Mouse (Mus musculus): ENCODE measurements at regions not wholly inside any gene's neighbourhood (a gene's known extent, or its start where the extent isn't known, plus 50 kb on each side); places are given as distances from the start of the nearest gene placed in this dataset.
A peak's percentile ranks its signal among the peaks of the same experiment; 100 is the strongest.

DNA sequence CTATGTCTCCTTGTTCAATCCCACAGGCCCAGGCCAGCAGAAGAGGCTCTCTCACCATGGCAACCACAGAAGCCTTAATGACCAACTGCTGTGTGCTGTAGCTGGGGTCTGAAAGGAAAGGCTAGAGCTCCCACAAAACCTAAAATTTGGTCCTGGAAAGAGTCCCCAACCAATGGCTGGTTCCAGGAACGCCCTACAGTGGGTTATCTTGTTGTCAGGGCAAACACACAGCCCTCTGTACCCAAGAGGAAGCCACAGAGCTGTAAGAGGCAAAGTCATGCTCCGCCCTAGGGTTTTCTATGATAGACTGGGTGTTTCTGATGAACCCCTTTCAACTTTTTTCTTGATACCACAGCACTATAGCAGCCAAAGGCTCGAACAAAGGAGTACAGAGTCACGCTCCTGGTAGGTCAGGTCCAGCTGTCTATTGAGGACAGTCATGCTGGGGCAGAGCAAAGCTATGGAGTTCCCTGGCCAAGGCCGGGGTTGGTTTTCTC is 392.0 kb downstream of the Sox9 start:
- DNase-seq (ENCODE audit: low spot score in 2 of 2) = no peak

DNA sequence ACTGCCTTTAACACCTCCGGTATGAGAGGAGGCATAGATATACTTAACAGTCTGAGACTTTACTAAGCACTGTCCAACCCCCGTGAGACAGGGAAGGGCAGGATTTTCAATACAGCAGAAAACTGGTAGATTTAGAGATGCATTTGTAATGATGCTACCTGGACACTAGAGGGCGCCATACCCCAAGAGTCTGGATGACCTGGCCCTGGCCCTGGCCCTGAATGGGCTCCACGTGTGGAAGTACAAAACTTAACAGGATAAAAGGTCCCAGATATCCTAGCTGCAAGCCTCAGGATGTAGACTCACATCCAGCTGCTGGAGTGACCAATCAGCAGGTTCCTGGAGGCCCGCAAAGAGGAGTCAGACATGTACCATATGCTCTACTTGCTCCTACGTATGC is 393.3 kb downstream of the Sox9 start:
- DNase-seq (ENCODE audit: low spot score in 2 of 2) = no peak

DNA sequence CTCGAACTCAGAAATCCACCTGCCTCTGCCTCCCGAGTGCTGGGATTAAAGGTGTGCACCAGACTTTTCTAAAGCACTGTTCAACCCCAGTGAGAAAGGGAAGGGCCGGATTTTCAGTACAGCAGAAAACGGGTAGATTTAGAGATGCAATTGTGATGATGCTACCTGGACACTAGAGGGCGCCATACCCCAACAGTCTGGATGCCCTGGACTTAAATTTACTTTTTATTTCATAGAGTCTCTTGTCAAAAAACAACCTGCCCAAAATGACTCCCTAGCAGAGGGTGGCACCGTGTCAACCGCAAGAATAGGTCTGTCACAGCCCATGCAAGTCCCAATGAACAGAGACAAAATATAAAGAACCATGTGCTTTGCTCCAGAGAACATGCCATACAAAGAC is 394.2 kb downstream of the Sox9 start:
- DNase-seq (ENCODE audit: low spot score in 2 of 2) = peak in 1 of 2 experiments; percentile 56

DNA sequence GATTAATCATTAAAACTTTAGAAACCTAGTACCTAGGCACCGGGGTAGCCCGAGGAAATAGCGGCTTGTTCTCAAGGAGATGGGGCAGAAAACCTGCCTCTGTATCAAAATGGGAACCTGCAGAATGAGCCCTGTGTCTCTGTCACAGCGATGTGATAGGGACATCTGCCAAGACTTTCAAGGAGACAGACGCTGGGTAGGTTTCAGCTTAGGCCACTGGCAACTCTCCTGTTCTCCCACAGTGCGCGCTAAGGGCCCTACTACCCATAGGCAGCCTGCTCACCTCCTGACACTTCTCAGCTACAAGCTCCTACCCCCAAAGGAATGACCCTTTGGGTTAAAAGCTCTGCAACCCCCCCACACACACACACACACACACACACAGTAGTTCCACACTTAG is 396.4 kb downstream of the Sox9 start:
- DNase-seq (ENCODE audit: low spot score in 2 of 2) = no peak

DNA sequence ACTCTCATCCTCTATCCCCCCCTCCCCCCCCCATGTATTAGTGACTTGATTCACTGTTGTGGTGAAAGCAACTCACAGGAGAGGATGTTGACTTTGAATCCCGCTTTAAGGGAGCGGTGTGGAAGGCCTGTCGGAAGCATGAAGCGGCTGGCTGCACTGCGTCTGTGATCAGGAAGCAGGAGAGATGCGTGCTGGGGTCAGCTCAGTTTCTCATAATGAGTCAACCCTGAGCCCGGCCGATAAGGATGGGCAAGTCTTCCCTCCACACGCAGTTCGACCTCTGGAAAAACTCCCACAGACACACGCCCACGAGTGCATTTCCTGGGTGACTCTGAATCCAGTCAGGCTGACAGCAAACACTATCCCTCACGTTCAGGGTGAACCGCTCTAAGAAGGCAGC is 398.0 kb downstream of the Sox9 start:
- no peak for DNase-seq (ENCODE audit: low spot score in 2 of 2)

DNA sequence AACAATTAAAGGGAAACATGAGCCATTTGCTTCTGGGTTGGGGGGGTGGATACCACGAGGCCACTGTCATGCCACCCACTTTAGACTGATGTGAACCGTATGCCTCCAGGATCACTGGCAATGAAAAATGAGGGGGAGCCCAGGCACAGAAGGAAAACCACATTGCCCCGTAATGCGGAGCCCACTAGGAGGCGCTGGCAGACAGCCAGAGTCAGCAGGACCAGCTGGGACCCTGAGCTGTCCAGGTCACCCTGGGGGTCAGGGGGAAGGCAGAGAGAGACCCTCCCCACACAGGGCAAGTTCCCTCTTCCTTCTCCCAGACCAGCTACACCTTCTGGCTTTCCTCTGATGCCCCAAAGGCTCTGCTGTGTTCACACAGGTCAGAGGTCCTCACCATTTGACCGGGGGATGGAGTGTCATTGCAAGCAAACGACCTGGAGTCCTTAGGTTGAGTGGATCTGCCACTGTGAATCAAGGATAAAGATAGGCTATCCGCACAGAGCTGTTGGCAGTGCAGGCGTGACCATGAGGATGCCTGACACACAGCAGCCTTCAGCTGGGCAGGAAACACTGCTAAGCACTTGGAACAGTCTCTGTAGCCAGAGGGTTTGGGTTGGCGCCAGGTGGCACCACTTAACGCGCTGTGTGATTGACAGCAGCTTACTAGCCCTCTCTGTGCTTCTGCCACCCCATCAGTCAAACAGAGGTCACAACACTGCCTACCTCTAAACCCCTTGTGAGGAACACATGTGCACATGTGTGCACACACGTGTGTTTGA is 400.2 kb downstream of the Sox9 start:
- DNase-seq (ENCODE audit: low spot score in 2 of 2) = no peak

DNA sequence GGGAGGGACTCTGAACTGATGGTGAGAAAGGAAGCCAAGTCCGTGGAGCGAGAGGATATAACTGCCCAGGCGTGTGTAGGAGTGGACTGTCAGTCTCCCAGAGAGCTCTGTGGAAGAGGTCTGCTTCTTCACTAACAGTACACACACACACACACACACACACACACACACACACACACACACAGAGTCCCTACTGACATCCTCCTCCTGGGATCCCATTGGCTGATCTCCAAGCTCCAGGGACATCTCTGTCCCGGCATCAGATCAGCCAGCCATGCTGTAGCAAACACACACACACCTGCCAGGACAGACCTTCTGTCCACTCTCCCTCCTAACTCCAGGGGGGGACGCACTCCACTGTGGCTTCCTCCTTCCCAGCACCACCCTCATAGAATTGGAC is 401.5 kb downstream of the Sox9 start:
- DNase-seq (ENCODE audit: low spot score in 2 of 2) = no peak

DNA sequence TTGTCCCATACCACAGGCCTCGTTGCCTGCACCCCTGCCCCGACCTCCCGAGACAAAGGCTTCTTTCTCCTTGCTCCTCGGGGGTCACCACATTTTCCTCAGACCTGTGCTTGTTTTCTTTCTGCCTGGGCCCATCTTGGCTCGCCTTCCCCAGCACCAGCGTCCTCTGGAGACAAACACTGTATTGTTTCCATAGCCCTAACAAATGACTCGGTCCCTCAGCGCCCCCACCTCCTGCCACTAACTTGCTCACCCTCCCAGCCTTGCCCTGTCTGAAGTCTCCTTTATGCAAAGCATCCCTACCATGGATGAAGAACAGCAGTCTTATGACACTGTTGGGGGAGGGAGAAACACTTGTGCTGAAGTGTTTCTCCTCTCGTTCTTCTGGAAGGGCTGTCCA is 402.1 kb downstream of the Sox9 start:
- no peak for DNase-seq (ENCODE audit: low spot score in 2 of 2)

DNA sequence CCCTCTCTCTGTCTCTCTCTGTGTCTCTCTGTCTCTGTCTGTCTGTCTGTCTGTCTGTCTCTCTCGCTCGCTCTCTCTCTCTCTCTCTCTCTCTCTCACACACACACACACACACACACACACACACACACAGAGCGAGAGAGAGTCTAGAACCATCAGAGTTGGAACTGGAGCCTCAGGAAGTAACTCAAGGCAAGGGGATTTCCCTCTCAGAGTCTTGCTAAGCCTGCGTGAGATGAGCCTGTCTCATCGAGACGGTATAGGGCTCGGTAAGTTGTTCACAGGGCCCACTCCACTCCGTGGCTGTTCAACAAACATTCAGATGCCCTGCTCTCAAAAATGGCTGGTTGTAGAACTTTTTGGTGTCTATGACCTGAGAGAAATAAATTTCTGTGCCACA is 405.4 kb downstream of the Sox9 start:
- DNase-seq (ENCODE audit: low spot score in 2 of 2) = no peak

DNA sequence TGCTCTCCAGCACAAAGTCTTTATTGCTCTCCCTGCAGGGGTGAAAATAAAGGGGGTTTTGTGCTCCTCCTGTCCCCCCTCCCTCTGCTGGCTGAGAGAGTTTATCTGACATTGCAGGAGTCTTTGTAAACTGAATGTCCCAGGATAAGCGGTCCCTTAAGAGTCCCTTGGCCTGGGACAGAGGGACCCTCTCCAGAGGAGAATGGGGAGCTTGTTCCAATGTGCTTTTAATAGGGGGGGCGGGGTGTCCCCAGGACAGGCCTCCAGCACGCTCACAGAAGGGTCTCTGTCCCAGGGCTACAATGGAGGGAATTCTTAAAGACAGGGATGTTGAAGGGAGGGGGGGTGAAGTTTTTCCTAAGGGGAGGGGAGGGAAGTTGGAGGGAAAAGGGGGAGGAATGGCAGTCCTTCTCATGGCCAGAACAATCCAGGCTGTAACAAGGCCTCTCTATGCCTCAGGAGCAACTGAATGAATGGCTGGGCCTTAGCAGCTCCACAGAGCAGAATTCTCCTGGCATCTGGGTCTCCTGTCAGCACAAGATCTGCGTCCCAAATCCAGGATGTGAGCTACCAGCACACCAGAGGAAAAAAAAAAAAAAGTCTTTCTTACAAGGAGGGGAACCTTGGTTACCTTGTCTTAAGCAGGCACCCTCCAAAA is 406.4 kb downstream of the Sox9 start:
- DNase-seq (ENCODE audit: low spot score in 2 of 2) = peak; percentile 51 to 68

DNA sequence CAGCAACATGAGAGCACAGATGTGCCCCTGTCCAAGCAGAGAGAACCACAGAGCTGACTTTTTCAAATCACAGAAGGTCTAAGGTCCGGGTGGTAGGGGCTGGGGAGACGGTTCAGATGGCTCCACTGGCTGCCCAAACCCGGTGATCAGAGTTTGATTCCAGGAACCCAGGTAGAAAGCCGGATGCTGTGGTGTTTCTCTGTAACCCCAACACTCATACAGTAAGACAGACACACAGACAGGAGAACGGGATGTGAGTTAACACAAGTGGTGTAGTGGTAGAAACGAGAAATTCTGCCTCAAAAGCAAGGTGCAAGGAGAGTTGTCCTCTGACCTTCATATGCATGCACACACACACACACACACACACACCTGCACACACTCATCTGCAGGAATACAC is 408.0 kb downstream of the Sox9 start:
- no peak for DNase-seq (ENCODE audit: low spot score in 2 of 2)

DNA sequence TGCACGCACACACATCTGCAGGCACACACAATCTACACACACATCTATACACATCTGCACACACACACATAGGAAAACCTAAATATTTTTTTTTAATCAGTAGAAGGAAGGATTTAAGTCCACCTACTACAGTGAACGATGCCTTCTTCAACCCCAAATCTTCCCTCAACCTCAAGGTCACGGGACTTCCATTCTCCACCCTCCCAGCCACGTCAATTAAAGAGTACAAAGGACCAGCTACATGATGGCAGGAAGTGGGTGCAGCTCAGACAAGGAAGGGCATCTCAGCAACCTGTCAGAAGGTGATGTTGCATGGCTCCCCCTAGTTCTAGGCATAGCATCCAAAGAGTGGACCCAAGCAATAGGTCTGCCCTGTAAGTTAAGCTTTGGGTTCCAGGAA is 408.5 kb downstream of the Sox9 start:
- DNase-seq (ENCODE audit: low spot score in 2 of 2) = no peak

DNA sequence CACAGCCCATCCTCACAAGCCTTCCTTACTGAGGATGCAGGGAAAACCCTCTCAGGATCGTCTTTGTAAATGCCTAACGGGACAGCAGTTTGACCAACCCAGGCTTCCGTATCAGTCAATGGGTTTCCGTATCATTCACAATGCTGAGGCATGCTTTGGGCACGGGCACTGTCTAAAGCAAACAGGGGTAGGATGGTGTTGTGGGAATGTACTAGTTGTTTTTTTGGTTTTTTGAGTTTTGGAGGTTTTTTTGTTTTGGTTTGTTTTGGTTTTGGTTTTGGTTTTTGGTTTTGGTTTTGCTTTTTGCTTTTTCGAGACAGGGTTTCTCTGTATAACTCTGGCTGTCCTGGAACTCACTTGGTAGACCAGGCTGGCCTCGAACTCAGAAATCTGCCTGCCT is 409.0 kb downstream of the Sox9 start:
- no peak for DNase-seq (ENCODE audit: low spot score in 2 of 2)

DNA sequence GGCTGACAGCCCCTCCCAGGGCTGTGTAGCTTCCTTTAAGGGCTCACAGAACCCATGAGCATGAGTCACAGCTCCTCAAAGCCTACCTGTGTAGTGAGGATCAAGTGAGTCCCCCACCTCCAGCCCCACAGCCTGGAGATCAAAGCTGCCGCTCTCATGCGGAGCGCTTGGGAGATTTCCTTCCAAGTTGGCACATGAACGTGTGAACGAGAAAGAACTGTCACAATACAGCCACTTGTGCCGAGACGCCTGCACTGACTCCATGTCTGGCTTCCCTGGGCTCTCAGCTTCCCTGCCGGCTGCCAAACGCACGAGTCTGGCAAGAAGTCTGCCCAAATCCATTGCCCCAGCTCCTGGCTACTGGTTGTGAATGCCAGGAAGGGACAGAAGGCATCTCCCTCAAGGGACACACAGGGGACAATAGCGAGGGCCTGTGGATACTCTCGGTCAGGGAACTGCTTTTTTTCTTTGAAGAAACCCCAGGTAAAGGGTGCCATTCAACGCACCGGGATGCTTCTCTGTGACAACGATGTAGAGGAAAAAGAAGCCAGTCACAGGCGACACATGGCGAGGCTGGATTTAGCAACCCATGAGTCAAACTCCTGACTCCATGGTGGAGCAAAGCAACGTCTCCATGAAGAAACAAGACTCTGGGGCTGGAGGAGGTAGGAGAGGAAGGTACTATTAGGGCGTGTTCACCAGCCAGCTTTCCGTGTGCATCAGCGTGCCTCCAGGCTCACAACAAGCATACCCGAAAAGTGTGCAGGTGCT is 410.2 kb downstream of the Sox9 start:
- peak in 1 of 2 experiments; percentile 57 for DNase-seq (ENCODE audit: low spot score in 2 of 2)

DNA sequence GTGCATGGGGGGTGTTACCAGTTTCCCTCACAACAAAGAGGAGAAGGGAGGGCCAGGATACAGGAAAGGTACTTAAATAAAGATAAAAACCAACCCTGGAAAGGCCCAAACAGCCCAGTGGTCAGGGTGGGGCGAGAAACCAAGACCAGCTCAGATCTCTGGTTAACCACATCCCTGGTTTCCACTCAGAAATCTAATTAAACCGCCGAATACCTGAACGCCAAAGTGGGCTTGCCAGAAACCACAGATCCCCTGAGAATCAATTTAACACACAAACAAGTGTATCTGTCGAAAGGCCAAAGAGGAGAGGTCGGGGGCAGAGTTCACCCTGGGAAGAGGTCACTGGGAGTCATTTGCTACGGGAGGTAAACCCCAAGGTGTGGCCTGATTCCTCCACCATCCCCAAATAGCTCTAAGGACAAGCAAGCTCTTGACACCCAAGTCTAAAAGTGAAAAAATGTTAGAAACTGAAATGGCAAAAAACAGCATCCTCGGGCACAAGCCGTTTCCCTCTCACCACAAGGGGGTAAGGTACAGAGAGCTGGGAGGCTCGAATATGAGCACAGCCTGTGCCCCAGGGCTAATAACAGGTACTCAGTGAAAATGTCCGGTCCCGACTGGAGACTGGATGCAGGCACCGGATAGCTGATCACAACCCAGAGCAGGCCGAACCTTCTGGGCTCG is 412.3 kb downstream of the Sox9 start:
- DNase-seq (ENCODE audit: low spot score in 2 of 2) = no peak
